Mouse (Mus musculus) heart, postnatal 0 days (tissue): Measurements from ENCODE around the gene Trip11.

ENCODE experiments used
- CTCF ChIP-seq: IDR thresholded peaks from 2 replicates; pipeline ENCODE4 v1.5.1; 2016; ENCODE audit warnings: antibody characterized with exemption, control low read depth, low read depth
- EP300 ChIP-seq: IDR thresholded peaks from 2 replicates; pipeline ENCODE4 v1.6.1; 2016; ENCODE audit warnings: antibody characterized with exemption, low read depth

DNA sequence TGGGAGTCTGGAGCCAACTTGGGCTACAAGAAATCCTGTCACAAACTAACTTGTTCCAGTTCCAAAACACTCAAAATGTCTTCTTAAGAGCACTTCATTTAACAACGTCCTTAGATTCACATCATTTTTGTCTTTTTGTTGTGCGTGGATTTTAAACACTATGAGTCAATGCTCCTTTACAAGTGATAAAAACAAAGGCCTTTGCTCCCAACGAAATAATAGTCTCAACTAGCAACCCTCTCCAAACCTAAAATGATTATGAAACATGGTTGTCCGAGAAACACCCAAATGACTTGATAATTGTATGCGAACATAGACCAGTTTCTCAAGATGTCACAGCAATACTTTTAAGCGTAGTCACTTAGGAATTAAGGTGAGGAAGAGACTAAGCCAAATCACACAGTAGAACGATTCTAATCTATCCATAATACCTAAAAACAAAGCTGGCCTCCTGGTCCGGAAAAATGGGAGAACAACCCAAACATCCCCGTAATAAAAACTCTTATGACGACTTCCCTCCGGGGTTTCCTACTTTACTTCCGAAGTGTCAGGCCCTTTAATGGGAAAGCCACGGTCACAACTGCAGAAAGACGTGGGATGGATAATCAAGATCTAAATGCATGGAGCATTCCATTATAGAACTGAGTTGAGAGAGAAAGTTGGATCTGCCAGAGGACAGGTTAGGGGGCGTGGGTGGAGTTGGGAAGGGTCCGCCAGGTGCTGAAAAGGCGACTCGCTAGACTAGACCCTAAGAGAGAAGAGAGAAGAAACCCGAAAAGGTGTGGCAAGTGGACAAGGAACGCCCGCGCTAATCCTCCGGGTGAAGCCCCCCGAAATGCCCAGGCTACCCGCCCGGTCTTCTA lies 44.2 kb upstream of the Trip11 start:
- no peak for TF ChIP-seq CTCF
- TF ChIP-seq EP300, result no peak
